Mouse (Mus musculus): ENCODE results near the gene Zfp934.
A peak's percentile ranks its signal among the peaks of the same experiment; 100 is the strongest.
"Not testable (repeated sequence)": the region's sequence is repeated elsewhere in the genome, so short reads cannot be mapped to it uniquely, and the experiment has no call there.

Zfp934 gene

DNA sequence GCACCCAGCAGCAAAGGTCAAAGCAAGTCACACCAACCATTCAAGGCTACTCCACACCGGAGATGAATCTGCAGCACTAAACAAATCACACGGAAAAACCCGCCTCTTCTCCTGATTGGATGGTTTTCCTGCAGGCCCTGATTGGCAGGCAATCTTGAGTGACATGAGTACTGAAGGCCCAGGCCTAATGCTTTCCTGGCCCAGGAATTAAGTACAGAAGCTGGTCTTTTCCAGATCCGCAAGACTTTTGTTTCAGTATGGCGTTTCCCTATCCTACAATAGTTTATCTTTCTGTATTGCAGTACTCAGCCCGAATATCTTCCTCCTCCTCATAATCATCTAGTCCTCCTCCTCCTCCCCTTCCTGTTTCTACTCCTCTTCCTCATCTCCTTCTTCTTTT, at the start of gene Zfp934:
Gene Zfp934 (minus strand): TSS at position 101 of the 400 bp plus-strand sequence.
- DNase-seq (ENCODE audit: extremely low read depth, low read depth): not testable (repeated sequence)

DNA sequence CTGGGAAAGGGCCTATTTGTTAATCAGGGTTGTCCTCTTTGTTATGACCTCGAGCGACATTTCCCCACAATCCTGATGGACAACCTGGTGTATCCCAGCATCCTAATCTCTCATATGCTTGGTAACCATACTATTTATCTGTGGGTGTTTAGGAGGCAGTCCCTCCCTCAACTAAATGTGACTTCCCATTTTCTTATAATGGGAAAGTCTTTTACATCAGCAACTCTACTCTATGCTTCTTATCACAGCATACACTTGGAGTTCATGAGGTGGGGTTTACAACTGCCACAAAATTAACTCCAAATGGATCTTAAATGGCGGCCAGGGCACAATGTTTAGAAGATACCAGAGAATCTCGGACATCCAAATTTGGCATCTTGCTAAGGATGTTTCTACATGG, 46.5 kb upstream of the Zfp934 start:
- DNase-seq (ENCODE audit: extremely low read depth, low read depth): peak; percentile 70

DNA sequence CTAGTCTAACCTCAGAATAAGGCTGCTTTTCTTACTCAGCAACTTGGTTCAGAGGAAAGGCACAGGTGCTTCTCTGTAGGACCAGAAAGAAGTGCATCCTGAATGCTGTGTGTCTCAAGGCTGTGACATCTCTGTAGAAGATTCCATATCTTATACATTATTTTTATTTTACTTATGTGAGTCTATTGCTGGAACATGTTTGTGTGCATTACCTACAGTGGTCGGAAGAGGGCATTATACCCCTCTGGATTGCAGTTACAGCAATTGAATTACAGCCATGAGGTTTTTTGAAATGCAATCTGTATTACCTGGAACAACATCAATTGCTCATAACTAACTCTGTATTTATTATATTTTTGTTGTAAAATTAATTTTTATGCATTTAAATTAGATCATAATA, 9.3 kb downstream of the Zfp934 start:
- not testable (repeated sequence) for DNase-seq (ENCODE audit: extremely low read depth, low read depth)

DNA sequence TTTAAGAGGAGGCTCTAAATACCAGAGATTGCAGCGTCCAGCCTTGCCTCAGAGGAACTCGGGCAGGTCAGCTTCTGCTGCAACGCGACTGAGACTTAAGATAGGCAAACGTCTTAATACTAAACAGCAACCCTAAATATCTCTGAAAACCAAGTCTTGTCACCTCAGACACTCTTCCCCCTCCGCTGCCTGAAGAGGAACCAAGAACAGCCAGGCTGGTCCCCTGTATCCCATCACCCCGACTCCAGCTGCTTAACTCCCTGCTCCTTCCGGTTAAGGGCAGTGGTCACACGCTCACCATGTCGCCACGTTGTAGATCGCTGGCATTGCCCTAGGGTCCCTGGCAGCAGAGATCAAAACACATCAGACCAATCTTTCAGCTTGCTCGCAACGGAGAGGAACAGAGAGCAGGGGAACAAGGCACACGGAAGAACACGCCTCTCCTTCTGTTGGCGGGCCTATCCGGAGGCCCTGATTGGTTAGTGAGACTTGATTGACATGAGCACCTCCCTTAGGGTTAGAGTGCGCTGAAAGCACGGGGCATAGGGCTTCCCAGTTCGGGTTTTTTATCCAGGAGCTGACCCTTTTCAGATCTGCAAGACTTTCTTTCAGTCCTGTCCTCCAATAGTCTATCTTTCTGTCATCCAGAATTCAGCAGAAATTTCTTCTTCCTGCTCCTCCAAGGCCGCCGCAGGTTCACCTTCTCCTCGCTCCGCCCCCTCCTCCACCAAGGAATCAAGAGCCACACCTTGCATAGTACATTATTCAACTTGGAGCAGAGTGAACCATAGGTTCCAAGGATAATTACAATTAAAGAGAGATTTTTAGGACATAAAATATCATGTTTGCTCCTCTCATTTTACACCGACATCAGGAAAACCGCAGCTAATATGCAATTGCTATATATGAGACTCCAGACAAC, 12.5 kb downstream of the Zfp934 start, which contains the start of gene Zfp935:
Gene Zfp935 (minus strand): TSS at position 323 of the 922 bp plus-strand sequence.
- peak; percentile 51 for DNase-seq (ENCODE audit: extremely low read depth, low read depth)

DNA sequence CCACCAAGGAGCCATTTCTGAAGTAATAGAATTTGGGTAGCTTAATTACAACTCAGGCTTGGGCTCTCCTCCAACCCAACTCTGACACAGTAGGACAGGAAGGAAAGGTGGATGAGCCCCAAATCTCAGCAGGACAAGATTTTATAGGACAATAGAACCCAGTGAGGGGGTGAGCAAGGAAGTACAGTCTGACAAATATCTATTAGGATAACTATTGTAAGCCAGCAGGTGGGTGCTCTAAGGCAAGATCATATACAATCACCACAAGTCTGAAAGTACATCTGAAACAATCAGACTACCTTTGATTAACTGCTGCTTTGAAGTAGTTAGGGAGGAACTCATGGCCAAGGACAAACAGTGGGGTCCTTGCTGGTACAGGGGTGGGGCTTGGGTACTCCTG, 40.9 kb downstream of the Zfp934 start:
- not testable (repeated sequence) for DNase-seq (ENCODE audit: extremely low read depth, low read depth)

DNA sequence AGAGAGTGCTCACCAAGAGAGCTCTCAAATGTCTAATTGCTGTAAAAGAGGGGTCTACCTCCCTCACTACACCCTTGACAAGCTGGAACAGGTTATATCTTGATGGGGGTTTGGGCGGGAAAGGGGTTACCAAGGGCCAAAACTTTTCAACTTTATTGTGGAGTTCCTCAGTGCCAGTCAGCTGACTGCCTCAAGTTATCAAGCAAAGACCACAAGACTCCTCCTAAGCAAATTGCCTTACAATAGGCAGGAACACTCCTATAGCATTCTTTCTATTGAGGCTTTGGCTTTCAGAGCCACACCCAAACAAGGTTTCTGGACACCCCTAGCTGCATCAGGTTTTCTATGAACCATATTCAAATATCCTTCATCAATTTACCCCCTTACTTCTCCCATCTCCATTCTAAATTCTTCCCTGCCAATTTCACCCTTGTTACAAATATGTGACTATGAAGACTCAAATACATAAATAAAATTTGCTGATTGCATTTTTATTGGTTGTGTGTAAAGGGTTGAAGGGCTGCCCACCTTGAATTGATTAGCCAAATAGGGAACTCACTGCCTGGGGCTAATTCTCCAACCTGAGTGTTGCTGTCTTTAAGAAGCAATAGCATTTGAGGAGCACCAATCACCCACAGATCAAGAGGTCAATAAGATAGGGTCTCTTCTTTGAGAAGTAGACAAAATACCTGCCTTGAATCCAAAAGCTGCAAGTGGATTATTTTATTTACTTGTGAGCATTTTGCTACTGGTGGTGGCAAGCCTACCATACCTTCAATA, 60.2 kb downstream of the Zfp934 start:
- DNase-seq (ENCODE audit: extremely low read depth, low read depth): not testable (repeated sequence)

DNA sequence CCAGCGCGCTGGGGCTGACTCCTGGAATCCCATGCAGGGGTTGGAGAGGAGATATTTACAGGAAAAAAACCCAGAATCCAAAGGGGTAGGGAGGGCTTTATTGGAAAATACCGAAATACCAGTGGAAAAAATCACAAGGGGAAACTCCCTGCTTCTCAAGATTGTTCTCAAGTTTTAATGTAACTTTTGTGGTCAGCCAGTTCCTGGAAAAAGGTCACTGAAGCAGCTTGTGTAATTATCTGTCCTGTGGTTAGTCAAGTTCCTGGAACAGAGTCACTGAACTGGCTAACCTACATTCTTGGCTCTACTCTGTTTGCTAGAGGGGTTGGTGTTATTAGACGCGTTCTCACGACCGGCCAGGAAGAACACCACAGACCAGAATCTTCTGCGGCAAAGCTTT, 98.3 kb downstream of the Zfp934 start:
- DNase-seq (ENCODE audit: extremely low read depth, low read depth): peak; percentile 74

DNA sequence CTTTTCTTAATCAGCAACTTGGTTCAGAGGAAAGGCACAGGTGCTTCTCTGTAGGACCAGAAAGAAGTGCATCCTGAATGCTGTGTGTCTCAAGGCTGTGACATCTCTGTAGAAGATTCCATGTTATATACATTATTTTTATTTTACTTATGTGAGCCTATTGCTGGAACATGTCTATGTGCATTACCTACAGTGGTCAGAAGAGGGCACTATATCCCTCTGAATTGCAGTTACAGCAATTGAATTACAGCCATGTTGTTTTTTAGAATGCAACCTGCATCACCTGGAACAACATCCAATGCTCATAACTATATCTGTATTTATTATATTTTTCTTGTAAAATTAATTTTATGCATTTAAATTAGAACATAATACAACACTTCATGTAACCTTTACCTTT, 101.1 kb downstream of the Zfp934 start:
- DNase-seq (ENCODE audit: extremely low read depth, low read depth): peak; percentile 82

DNA sequence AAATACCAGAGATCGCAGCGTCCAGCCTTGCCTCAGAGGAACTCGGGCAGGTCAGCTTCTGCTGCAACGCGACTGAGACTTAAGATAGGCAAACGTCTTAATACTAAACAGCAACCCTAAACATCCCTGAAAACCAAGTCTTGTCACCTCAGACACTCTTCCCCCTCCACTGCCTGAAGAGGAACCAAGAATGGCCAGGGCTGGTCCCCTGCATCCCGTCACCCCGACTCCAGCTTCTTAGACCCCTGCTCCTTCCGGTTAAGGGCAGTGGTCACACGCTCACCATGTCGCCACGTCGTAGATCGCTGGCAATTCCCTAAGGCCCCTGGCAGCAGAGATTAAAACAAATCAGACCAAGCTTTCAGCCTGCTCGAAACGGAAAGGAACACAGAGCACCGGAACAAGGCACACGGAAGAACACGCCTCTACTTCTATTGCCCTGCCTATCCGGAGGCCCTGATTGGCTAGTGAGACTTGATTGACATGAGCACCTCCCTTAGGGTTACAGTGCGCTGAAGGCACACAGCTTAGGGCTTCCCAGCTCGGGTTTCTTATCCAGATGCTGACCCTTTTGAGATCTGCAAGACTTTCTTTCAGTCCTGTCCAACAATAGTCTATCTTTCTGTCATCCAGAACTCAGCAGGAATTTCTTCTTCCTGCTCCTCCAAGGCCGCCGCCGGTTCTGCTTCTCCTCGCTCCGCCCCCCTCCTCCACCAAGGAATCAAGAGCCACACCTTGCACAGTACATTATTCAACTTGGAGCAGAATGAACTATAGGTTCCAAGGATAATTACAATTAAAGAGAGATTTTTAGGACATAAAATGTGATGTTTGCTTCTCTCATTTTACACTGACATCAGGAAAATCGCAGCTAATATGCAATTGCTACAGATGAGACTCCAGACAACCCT, 104.3 kb downstream of the Zfp934 start, which contains the start of gene Gm49359:
Gene Gm49359 (minus strand): TSS at position 409 of the 911 bp plus-strand sequence.
- peak; percentile 93 for DNase-seq (ENCODE audit: extremely low read depth, low read depth)
